Mouse (Mus musculus) frontal cortex, postnatal 10 days (tissue): ENCODE results near the gene Morn1.
"Not testable (repeated sequence)": the region's sequence is repeated elsewhere in the genome, so short reads cannot be mapped to it uniquely, and the experiment has no call there.

ENCODE experiments used
- DNase-seq, 2 experiments: peaks; one replicate each; pipeline ENCODE4 v3.0.0; 2022; ENCODE audit warnings: low spot score in 2 of 2, mixed read lengths in 1 of 2

Gene Morn1

GRCm38 (mm10) chr4:155078808-155079207, 7.6 kb upstream of the Morn1 start:
- not testable (repeated sequence) for DNase-seq

DNA sequence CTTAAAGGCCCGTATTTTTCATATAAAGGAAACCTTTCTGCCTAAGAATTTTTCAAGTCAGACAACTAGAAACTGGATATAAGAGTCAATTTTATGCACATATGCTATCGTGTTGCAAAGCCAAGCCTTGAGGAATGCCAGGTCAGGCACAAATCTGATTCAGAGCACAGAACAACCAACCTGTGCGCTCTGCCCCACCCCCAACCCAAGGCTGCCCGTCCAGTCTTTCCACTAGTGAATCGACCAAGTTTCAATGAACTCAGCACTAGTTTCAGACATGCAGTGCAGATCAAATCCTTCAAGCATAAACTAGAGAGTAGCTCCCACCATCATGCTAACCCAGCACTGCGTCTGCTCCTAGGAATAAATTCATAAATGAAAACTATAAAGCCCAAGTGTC, 6.7 kb upstream of the Morn1 start:
- DNase-seq: no peak

DNA sequence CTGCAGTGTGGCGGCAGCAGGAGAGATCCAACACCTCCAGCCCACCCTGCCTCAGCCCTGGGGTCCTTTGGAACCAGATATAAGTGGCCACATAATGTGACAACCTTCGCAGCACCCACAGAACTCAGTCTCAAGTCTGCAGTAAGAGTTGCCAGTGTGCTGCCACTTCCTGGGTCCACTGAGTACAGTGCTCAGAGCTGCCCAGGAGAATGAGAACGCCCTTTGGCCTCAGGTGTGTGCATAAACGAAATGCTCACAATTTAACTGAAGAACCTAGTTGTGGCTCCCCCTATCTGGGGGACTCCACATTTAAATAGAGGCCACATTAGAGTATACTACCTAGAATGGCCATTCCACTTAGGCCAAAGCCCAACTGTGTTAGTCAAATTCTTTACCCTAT, 2.8 kb upstream of the Morn1 start:
- no peak for DNase-seq

DNA sequence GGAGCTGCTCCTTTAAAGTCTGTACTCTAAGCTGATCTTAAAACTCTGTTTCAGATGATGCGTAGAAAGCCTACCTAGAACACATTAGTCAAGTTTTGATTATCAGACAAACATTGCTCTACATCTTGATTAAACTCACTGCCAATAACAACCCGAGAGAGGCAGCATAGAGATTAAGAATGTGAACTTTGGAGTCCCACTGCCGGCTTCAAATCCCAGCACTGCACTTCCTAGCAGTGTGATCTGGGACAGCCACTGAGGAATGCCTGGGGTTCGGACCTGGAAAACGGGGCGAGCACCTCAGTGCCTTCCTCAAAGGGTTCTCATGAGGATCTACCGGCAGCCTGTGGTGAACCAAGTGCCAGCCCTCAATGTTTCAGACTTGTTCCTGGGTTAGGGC, 2.0 kb upstream of the Morn1 start:
- no peak for DNase-seq

GRCm38 (mm10) chr4:155085206-155086107, 920 bp upstream of the Morn1 start:
- DNase-seq: no peak

- no peak for DNase-seq
Measured at GRCm38 (mm10) chr4:155089241-155089640, 2.9 kb downstream of the Morn1 start.

DNA sequence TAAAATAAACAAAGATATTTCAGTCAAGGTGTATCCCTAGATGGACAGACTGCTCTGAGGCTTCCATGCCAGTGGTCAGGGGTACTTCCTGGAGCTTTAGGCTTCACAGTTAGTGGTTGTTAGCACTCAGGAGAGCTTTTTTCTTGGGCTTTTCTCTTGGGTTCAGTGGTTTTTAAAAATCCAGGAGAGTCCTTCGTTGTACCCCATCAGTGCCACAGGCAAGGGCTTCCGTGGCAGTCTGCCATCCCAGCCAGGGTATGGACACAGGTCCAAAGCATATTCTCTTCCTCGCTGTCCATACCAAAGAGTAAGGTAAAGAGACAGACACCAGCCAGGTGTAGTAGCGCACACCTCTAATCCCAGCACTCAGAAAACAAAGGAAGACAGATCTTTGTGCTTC, 3.8 kb downstream of the Morn1 start:
- no peak for DNase-seq

DNA sequence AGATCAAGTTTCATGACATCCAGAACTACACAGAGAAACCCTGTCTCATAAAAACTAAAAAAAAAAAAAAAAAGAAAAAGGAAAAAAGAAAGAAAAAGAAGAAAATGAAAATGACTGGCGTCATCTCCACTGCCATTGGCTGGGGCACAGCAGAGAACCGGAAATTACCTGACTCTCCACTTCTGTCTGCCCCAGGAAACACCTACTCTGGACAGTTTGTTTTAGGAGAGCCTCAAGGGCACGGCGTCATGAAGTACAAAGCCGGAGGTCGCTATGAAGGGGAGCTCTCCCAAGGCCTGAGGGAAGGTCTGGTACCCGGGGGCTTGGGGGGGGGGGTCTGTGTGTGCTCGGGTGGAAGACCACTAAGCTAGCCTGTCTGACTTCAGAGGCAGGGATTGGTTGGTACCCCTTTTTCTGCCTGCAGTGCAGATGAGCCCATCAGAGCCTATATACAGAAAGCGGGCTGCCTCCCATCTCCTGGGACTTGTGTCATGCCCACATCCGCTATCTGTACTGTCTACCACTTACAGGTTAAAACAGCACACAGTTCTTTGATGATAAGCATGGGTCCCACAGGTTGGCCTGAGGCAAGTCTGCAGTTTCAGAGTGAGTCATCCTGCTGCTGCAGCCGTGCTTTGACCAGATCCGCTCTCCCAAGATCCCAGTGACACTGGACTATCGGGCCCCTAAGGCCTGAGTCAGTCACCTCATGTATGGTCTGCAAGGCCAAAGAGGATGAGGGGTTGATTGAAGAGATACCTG, 4.5 kb downstream of the Morn1 start:
- DNase-seq: no peak

GRCm38 (mm10) chr4:155092718-155093430, 6.5 kb downstream of the Morn1 start:
- DNase-seq: no peak

DNA sequence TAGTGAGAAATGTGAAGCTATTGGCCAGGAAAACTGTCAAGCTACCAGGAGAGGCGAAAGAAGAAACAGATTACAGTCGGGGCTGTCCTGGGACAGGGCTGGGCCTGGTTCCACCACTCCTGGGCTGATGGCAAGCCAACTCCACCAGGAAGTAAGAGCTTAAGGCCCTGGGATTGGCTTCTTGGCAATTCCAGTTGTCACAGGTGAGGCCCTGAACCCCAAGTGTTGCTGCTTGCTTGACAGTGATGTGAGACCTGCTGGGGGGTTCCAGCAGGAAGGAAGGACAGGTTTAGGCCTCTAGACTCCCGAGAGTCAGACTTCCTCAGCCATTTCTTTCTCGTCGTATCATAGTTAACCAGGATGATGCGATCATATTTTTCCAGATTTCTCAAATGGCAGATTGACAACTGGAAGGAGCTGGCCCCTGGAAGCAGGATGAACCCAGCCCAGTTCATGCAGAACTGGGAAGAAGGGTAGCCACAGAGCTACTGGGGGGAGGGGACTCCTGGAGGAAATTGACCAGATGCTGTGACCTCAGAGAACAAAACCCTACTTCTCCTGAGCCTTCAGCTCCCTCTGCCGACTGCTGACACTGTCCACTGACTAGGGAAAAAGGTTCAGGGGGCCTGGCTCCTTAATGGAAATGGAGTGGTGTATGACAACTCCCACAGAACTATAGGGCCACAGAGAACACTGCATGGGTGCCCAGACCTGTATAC, 7.2 kb downstream of the Morn1 start:
- DNase-seq: no peak

DNA sequence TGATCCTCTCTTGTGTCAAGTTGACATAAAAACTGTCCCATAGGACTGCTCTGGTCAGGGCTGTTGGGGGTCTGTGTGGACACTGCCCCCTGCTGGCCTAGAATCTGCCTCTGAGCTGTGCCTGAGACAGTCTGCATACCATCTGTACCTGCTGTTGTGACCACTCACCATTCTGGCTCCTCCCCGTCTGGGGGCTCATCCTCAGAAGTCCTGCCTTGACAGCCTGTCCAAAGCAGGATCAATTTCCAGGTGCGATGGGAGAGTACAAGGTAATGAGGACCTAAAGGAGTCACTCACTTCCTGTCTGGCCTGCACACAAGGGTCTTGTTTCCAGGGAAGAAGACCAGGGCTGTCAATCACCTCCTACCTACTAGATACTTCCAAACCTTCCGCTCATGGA, 8.2 kb downstream of the Morn1 start:
- DNase-seq: no peak

- peak; percentile 81 to 85 for DNase-seq
Measured at GRCm38 (mm10) chr4:155095238-155095900, 9.0 kb downstream of the Morn1 start.

GRCm38 (mm10) chr4:155095967-155096366, 9.6 kb downstream of the Morn1 start:
- no peak for DNase-seq

DNA sequence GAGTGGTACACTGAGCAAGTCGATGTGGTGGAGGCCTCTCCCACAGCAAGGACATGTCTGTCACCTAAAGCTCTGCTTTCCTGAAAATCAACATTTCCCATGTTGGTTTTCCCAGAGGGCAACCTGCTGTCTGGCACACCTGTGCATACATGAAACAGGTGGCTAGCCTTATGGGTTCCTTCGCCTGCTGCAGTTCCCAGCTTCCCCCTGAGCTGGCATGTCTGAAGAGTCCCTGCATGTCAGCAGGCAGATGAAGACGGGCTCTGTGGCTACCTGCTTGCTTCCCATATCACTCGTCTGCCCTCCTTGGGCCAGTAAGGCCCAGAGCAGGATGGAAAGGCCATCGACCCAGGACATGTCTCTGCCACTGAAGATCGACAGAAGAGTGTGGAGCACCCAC, 11.1 kb downstream of the Morn1 start:
- no peak for DNase-seq

GRCm38 (mm10) chr4:155098572-155098971, 12.2 kb downstream of the Morn1 start:
- DNase-seq: no peak

DNA sequence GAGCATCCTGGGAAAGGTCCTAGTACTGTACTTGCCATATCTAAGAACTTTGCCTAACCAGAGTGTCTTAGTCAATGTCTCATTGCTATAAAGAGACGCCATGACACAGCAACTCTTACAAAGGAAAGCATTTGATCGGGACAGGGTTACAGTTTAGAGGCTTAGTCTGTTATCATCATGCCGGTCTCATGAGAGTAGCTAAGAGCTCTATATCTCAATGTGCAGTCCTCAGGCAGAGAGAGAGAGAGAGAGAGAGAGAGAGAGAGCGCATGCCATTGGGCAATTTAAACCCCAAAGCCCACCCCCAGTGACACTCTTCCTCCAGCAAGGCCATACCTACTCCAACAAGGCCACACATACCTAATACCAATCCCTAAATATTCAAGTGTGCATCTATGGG, 21.5 kb downstream of the Morn1 start:
- no peak for DNase-seq

GRCm38 (mm10) chr4:155109471-155109870, 23.1 kb downstream of the Morn1 start:
- DNase-seq: no peak

- no peak for DNase-seq
Measured at GRCm38 (mm10) chr4:155113766-155114410, 27.5 kb downstream of the Morn1 start.

DNA sequence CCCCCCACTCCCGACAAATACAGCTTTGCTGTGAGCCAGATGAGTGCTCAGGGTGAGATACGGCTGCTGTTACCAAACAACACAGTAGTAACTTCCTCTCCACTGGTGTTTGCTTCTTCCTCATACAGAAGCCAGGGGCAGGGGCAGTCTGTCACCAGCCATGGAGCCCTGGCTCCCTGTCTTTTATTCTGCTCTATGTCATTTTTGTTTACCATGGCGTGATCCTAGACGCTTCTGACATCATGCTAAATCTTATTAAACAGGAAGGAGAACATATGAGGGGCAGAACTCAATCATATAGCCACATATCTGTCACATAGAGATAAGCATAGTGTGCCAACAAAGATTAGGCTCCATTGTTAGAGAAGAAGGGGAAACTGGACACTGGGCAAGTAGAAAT, 30.2 kb downstream of the Morn1 start:
- DNase-seq: no peak

- no peak for DNase-seq
Measured at GRCm38 (mm10) chr4:155117396-155117978, 31.1 kb downstream of the Morn1 start.
